Mouse (Mus musculus): ENCODE measurements around the gene Rbfox2.

Rbfox2 gene

DNA sequence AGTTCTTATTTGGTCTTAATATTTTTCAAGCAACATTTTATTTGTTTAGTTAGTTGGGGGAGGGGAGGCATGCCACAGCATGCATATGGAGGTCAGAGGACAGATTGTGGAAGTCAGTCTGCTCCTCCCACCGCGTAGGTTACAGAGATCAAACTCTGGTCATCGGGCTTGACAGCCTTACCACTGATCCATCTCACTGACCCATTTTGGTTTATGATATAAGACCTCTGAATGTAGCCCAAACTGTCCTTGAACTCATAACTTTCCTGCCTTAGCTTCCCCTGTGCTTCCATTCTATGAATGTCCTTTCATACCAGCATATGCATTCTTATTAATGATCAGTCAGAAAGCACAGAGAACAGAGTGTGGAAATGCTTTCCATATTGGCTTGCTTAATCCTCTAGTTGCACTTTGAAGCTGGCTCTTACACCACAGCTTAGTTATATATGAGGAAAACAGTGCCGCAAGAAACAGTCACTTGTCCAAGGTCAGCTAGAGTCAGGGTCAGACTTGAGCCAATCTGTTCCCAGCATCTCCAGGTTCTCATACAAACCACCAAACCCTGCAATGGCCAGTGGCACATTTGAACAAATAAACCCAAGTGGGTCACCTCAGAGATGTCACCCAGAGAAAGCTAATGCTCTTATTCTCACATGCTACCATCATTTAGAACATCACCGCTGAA, 62.8 kb downstream of the Rbfox2 start:
- no peak for DNase-seq (ENCODE audit: low read depth, low spot score)
- Histone ChIP-seq H3K36me3 (ENCODE audit: control insufficient read depth, insufficient read depth, low read length, poor library complexity, severe bottlenecking) (no peaks in the 10 kb centered on the region), H3K27me3 (ENCODE audit: control insufficient read depth, insufficient read depth, low read length, poor library complexity, severe bottlenecking) (no peaks in the 10 kb centered on the region)

DNA sequence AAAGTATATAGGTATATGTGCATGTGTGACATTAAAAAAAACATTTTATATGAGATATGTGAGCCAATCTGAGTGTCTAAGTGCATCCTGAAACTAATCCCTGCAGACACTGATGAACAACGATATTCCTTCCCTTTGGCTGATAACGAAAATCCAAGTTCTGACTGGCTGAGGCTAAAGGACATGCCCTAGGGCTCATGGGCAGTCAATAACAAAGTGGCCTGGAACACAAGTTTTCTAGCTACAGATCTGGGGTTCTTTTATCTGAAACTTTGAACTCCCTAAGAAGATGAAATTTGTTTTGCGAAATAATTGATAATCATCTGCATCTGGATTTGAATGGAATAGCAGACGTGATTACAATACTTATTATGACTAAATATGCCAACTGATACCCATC, 66.2 kb downstream of the Rbfox2 start:
- no peaks in the 10 kb centered on the region for H3K27me3 ChIP-seq (ENCODE audit: control insufficient read depth, insufficient read depth, low read length, poor library complexity, severe bottlenecking)
- no peak for DNase-seq (ENCODE audit: low read depth, low spot score)
- H3K36me3 ChIP-seq (ENCODE audit: control insufficient read depth, insufficient read depth, low read length, poor library complexity, severe bottlenecking): no peaks in the 10 kb centered on the region

- DNase-seq (ENCODE audit: low read depth, low spot score): no peak
- Histone ChIP-seq H3K27me3 (ENCODE audit: control insufficient read depth, insufficient read depth, low read length, poor library complexity, severe bottlenecking) (no peaks in the 10 kb centered on the region), H3K36me3 (ENCODE audit: control insufficient read depth, insufficient read depth, low read length, poor library complexity, severe bottlenecking) (no peaks in the 10 kb centered on the region)
Measured at GRCm38 (mm10) chr15:77239564-77239963, 67.2 kb downstream of the Rbfox2 start.

DNA sequence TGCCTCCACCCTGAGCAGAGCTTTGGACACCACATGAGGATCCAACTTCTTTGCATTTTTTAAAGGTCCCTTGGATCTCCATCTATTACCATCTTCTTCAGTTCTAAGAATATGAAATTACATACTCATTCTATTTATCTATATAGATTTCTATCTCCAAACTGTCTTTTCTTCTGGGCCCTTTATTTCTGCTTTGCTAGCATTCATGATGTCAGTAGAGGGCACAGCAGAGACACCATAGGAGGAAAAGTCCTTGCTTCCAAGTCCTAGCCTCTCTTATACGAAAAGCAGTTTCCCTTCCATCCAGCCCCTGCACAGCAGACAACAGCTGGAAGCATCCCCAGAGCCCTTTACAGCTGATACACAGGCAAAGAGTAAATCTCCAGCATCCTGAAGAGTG, 69.1 kb downstream of the Rbfox2 start:
- no peaks in the 10 kb centered on the region for H3K27me3 ChIP-seq (ENCODE audit: control insufficient read depth, insufficient read depth, low read length, poor library complexity, severe bottlenecking)
- DNase-seq (ENCODE audit: low read depth, low spot score): no peak

GRCm38 (mm10) chr15:77236055-77236567, 70.7 kb downstream of the Rbfox2 start:
- no peaks in the 10 kb centered on the region for H3K36me3 ChIP-seq (ENCODE audit: control insufficient read depth, insufficient read depth, low read length, poor library complexity, severe bottlenecking)
- DNase-seq (ENCODE audit: low read depth, low spot score): no peak
- no peaks in the 10 kb centered on the region for H3K27me3 ChIP-seq (ENCODE audit: control insufficient read depth, insufficient read depth, low read length, poor library complexity, severe bottlenecking)

More for the DNA sequence above, 69.1 kb downstream of the Rbfox2 start:
- H3K36me3 ChIP-seq (ENCODE audit: control insufficient read depth, insufficient read depth, low read length, poor library complexity, severe bottlenecking): no peaks in the 10 kb centered on the region

- H3K36me3 ChIP-seq (ENCODE audit: control insufficient read depth, insufficient read depth, low read length, poor library complexity, severe bottlenecking): no peaks in the 10 kb centered on the region
- no peaks in the 10 kb centered on the region for H3K27me3 ChIP-seq (ENCODE audit: control insufficient read depth, insufficient read depth, low read length, poor library complexity, severe bottlenecking)
- DNase-seq (ENCODE audit: low read depth, low spot score): no peak
Measured at GRCm38 (mm10) chr15:77235551-77235950, 71.3 kb downstream of the Rbfox2 start.

GRCm38 (mm10) chr15:77234296-77234695, 72.5 kb downstream of the Rbfox2 start:
- Histone ChIP-seq H3K36me3 (ENCODE audit: control insufficient read depth, insufficient read depth, low read length, poor library complexity, severe bottlenecking) (no peaks in the 10 kb centered on the region), H3K27me3 (ENCODE audit: control insufficient read depth, insufficient read depth, low read length, poor library complexity, severe bottlenecking) (no peaks in the 10 kb centered on the region)
- no peak for DNase-seq (ENCODE audit: low read depth, low spot score)

GRCm38 (mm10) chr15:77230144-77230543, 76.7 kb downstream of the Rbfox2 start:
- no peak for DNase-seq (ENCODE audit: low read depth, low spot score)
- no peaks in the 10 kb centered on the region for H3K27me3 ChIP-seq (ENCODE audit: control insufficient read depth, insufficient read depth, low read length, poor library complexity, severe bottlenecking)

DNA sequence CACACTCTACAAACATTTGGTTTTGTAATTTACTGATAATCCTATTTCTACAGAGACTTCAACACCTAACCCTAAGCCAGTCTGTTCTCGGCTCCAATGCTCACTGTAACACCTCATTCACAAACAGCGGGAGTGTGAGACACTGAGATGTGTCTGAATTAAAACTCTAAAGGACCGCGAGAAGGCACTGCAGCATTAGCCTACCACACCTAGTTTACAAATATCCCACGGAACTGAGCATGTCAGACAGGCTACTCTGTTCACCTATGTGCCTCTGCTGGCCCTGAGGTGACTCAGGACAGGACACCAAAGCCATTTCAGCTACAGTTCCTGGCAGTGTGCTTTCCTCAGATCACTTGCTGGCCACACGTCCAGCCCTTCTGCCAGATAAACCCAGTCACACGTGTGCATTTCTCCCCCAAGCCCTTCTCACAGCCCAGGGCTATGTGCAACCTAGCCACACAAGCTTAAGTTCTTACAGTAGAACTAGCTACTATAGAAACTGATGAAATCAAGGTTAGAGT, 79.9 kb downstream of the Rbfox2 start:
- Histone ChIP-seq H3K27me3 (ENCODE audit: control insufficient read depth, insufficient read depth, low read length, poor library complexity, severe bottlenecking) (no peaks in the 10 kb centered on the region), H3K36me3 (ENCODE audit: control insufficient read depth, insufficient read depth, low read length, poor library complexity, severe bottlenecking) (no peaks in the 10 kb centered on the region)
- DNase-seq (ENCODE audit: low read depth, low spot score): no peak

More at GRCm38 (mm10) chr15:77230144-77230543, 76.7 kb downstream of the Rbfox2 start:
- no peaks in the 10 kb centered on the region for H3K36me3 ChIP-seq (ENCODE audit: control insufficient read depth, insufficient read depth, low read length, poor library complexity, severe bottlenecking)

DNA sequence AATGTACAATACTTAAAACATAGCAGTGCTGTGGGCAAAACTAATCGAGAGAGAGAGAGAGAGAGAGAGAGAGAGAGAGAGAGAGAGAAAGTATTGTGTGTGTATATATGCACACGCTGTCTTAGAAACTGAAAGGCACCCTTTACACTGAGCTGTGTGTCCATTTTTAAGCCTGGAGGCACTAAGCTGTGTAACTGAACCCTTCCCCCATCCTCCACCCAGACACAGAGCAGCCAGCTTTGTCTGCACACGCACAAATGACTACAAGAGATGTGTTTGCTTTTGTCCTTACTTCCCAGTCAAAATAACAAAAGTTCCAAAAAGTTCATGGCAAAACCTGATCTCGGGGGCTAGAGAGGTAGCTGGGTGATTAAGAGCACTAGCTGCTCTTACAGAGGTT, 80.9 kb downstream of the Rbfox2 start:
- no peaks in the 10 kb centered on the region for H3K27me3 ChIP-seq (ENCODE audit: control insufficient read depth, insufficient read depth, low read length, poor library complexity, severe bottlenecking)
- DNase-seq (ENCODE audit: low read depth, low spot score): no peak
- no peaks in the 10 kb centered on the region for H3K36me3 ChIP-seq (ENCODE audit: control insufficient read depth, insufficient read depth, low read length, poor library complexity, severe bottlenecking)

GRCm38 (mm10) chr15:77225274-77225673, 81.5 kb downstream of the Rbfox2 start:
- no peaks in the 10 kb centered on the region for H3K36me3 ChIP-seq (ENCODE audit: control insufficient read depth, insufficient read depth, low read length, poor library complexity, severe bottlenecking)
- DNase-seq (ENCODE audit: low read depth, low spot score): peak; percentile 3
- H3K27me3 ChIP-seq (ENCODE audit: control insufficient read depth, insufficient read depth, low read length, poor library complexity, severe bottlenecking): no peaks in the 10 kb centered on the region

DNA sequence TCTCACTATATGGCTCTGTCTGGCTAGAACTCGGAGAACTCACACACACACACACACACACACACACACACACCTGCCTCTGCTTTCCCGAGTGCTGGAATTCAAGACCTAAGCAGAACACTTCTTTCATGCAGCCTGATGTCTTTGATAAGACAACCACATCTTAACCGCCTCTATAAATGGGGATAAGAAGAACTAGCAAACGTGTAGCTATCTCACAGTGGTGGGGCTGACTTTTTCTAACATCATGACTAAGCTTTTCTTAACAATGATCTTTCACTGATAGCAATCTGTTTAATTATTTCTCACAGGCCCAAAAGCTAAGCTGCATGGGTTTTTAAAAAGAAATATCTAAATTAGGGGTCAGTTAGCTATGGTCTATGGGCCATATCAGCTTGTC, 86.0 kb downstream of the Rbfox2 start:
- no peaks in the 10 kb centered on the region for H3K27me3 ChIP-seq (ENCODE audit: control insufficient read depth, insufficient read depth, low read length, poor library complexity, severe bottlenecking)
- H3K36me3 ChIP-seq (ENCODE audit: control insufficient read depth, insufficient read depth, low read length, poor library complexity, severe bottlenecking): no peaks in the 10 kb centered on the region
- no peak for DNase-seq (ENCODE audit: low read depth, low spot score)

- DNase-seq (ENCODE audit: low read depth, low spot score): no peak
- no peaks in the 10 kb centered on the region for H3K27me3 ChIP-seq (ENCODE audit: control insufficient read depth, insufficient read depth, low read length, poor library complexity, severe bottlenecking)
- no peaks in the 10 kb centered on the region for H3K36me3 ChIP-seq (ENCODE audit: control insufficient read depth, insufficient read depth, low read length, poor library complexity, severe bottlenecking)
Measured at GRCm38 (mm10) chr15:77220137-77220536, 86.7 kb downstream of the Rbfox2 start.

GRCm38 (mm10) chr15:77219571-77219970, 87.2 kb downstream of the Rbfox2 start:
- DNase-seq (ENCODE audit: low read depth, low spot score): no peak
- H3K27me3 ChIP-seq (ENCODE audit: control insufficient read depth, insufficient read depth, low read length, poor library complexity, severe bottlenecking): no peaks in the 10 kb centered on the region
- no peaks in the 10 kb centered on the region for H3K36me3 ChIP-seq (ENCODE audit: control insufficient read depth, insufficient read depth, low read length, poor library complexity, severe bottlenecking)

GRCm38 (mm10) chr15:77218007-77218406, 88.8 kb downstream of the Rbfox2 start:
- Histone ChIP-seq H3K36me3 (ENCODE audit: control insufficient read depth, insufficient read depth, low read length, poor library complexity, severe bottlenecking) (no peaks in the 10 kb centered on the region), H3K27me3 (ENCODE audit: control insufficient read depth, insufficient read depth, low read length, poor library complexity, severe bottlenecking) (no peaks in the 10 kb centered on the region)
- DNase-seq (ENCODE audit: low read depth, low spot score): no peak

GRCm38 (mm10) chr15:77217523-77217922, 89.3 kb downstream of the Rbfox2 start:
- no peak for DNase-seq (ENCODE audit: low read depth, low spot score)
- Histone ChIP-seq H3K36me3 (ENCODE audit: control insufficient read depth, insufficient read depth, low read length, poor library complexity, severe bottlenecking) (no peaks in the 10 kb centered on the region), H3K27me3 (ENCODE audit: control insufficient read depth, insufficient read depth, low read length, poor library complexity, severe bottlenecking) (no peaks in the 10 kb centered on the region)

Measured in splenic B cell, adult 2 months (primary cell).